ENCODE assay signal across 7 mouse cellular contexts in genomic region chr2:70823434-70823833, GRCm38 (mm10). TPM values are rescaled to one million over a fixed set of nuclear protein-coding genes. Genes with fewer than 3 reads are reported as not detected.
DNase-seq lines count a peak whose midpoint lies in the region; ATAC-seq lines count a peak whose summit lies in the region.

No protein-coding gene starts in this region.

- peak overlapping the region; percentile 66 for H3K4me2 ChIP-seq in neural tube, embryonic 11.5 days (ENCODE audit: low read depth)
- peak overlapping the region; percentile 56 for H3K4me2 ChIP-seq in forebrain, embryonic 14.5 days (ENCODE audit: low read length)
- peak overlapping the region; percentile 74 for H3K4me2 ChIP-seq in liver, embryonic 12.5 days

- peak overlapping the region; percentile 85 for H3K4me3 ChIP-seq in neural tube, embryonic 11.5 days (ENCODE audit: low read depth, low read length)
- H3K4me3 ChIP-seq in forebrain, embryonic 14.5 days (ENCODE audit: low read depth, low read length): peak overlapping the region; percentile 89
- peak overlapping the region; percentile 74 for H3K4me3 ChIP-seq in liver, embryonic 12.5 days

- 60% methylated on average over 5 of the region's 5 CpGs for WGBS in neural tube, embryonic 11.5 days
- WGBS in forebrain, embryonic 14.5 days: 36% methylated on average over 5 of the region's 5 CpGs
- WGBS in liver, embryonic 12.5 days (ENCODE audit: insufficient replicate concordance): 15% methylated on average over 5 of the region's 5 CpGs

- H3K9ac ChIP-seq in neural tube, embryonic 11.5 days (ENCODE audit: low read length): no peak overlapping the region
- 0 out of 2 replicates have a peak overlapping the region, but pooled peaks have one; percentile 32 for H3K9ac ChIP-seq in forebrain, embryonic 14.5 days (ENCODE audit: low read length)
- peak overlapping the region; percentile 92 for H3K9ac ChIP-seq in liver, embryonic 12.5 days

- no peak overlapping the region for H3K27ac ChIP-seq in neural tube, embryonic 11.5 days (ENCODE audit: low read depth, low read length)
- no peak overlapping the region for H3K27ac ChIP-seq in forebrain, embryonic 14.5 days (ENCODE audit: low read depth, low read length)
- peak overlapping the region; percentile 100 for H3K27ac ChIP-seq in liver, embryonic 12.5 days

- H3K27me3 ChIP-seq in neural tube, embryonic 11.5 days (ENCODE audit: control insufficient read depth, insufficient read depth, low read length): no peaks in the 10 kb centered on the region
- no peaks in the 10 kb centered on the region for H3K27me3 ChIP-seq in forebrain, embryonic 14.5 days (replicated peaks; ENCODE audit: control insufficient read depth, insufficient read depth, low read length)
- no peaks in the 10 kb centered on the region for H3K27me3 ChIP-seq in liver, embryonic 12.5 days (replicated peaks)

- ATAC-seq in neural tube, embryonic 11.5 days (ENCODE audit: insufficient read depth, low FRiP score, low TSS enrichment): no peak
- no peak for ATAC-seq in forebrain, embryonic 14.5 days
- ATAC-seq in liver, embryonic 12.5 days: no peak
- ATAC-seq in granulocyte monocyte progenitor cell, adult 5-6 weeks (replicated peaks; ENCODE audit: poor library complexity, severe bottlenecking): no peak

- DNase-seq in neural tube, embryonic 11.5 days (ENCODE audit: low spot score): no peak
- DNase-seq in neural tube, embryonic 10.5 days (ENCODE audit: extremely low spot score, low spot score): no peak
- no peak for DNase-seq in forebrain, embryonic 14.5 days (ENCODE audit: low spot score)
- no peak for DNase-seq in left cerebral cortex, adult 8-10 months (ENCODE audit: low spot score in 2 of 2)
- no peak for DNase-seq in right cerebral cortex, postnatal 14 days

- no peaks in the 10 kb centered on the region for H3K9me3 ChIP-seq in neural tube, embryonic 11.5 days (ENCODE audit: control insufficient read depth, low read length)
- H3K9me3 ChIP-seq in forebrain, embryonic 14.5 days (replicated peaks; ENCODE audit: control insufficient read depth, low read length): no peaks in the 10 kb centered on the region
- no peaks in the 10 kb centered on the region for H3K9me3 ChIP-seq in liver, embryonic 12.5 days (replicated peaks)

- no peaks in the 10 kb centered on the region; the same call in 1 of the 2 replicates for H3K4me1 ChIP-seq in neural tube, embryonic 11.5 days (ENCODE audit: control insufficient read depth, insufficient read depth, low read length)
- H3K4me1 ChIP-seq in forebrain, embryonic 14.5 days (ENCODE audit: control insufficient read depth, insufficient read depth, low read length): peaks cover 6% of the 10 kb centered on the region
- peaks cover 66% of the 10 kb centered on the region for H3K4me1 ChIP-seq in liver, embryonic 12.5 days

- H3K36me3 ChIP-seq in neural tube, embryonic 11.5 days (ENCODE audit: control insufficient read depth, insufficient read depth, low read length): no peaks in the 10 kb centered on the region
- no peaks in the 10 kb centered on the region for H3K36me3 ChIP-seq in forebrain, embryonic 14.5 days (ENCODE audit: control insufficient read depth, insufficient read depth, low read length)
- H3K36me3 ChIP-seq in liver, embryonic 12.5 days: 0 out of 2 replicates have a peak, but pooled peaks cover 4% of the 10 kb centered on the region

RNA-seq across cellular contexts. Expression of gene Tlk1, which starts 2.1 kb away (rescaled TPM):
- polyA plus RNA-seq in neural tube, embryonic 11.5 days (2014; fragmentation: Nextera tagmentation; extraction: Ambion mirVana): 39.0 and 42.0 TPM in 2 replicates
- polyA plus RNA-seq in forebrain, embryonic 14.5 days (2014; fragmentation: Nextera tagmentation; extraction: Ambion mirVana): 23.5 TPM in 2 replicates
- 53.9 and 57.4 TPM in 2 replicates for polyA plus RNA-seq in liver, embryonic 12.5 days (2016; fragmentation: Nextera tagmentation; extraction: Ambion mirVana)
- 100 to 1,000 TPM in 1 of 4 experiments, 10 to 100 TPM in 3; 90.1 to 104 (median 97.0) TPM for total RNA-seq in left cerebral cortex, adult 8-10 months (2022)
- total RNA-seq in granulocyte monocyte progenitor cell, adult 5-6 weeks (2014; fragmentation: Nextera tagmentation): 43.7 and 49.3 TPM in 2 replicates
- total RNA-seq in granulocyte monocyte progenitor cell, adult 5-6 weeks (2017): 44.2 and 47.4 TPM in 2 replicates
